Mouse (Mus musculus) lung, postnatal 10 days (tissue): ENCODE results near the gene Kif26b.
A peak's percentile ranks its signal among the peaks of the same experiment; 100 is the strongest.

Experiments used
- DNase-seq: peaks from one replicate; pipeline ENCODE4 v3.0.0; 2021

The Kif26b gene

GRCm38 (mm10) chr1:178528431-178529351 is at the start of gene Kif26b:
Gene Kif26b (plus strand): TSS chr1:178529125.
- peak; percentile 43 for DNase-seq

GRCm38 (mm10) chr1:178483854-178484253 is 45.1 kb upstream of the Kif26b start:
- no peak for DNase-seq

- DNase-seq: no peak
Measured at GRCm38 (mm10) chr1:178485138-178485867, 43.6 kb upstream of the Kif26b start.

GRCm38 (mm10) chr1:178485868-178486220 is 43.1 kb upstream of the Kif26b start:
- no peak for DNase-seq

- DNase-seq: peak; percentile 12
Measured at GRCm38 (mm10) chr1:178486828-178487227, 42.1 kb upstream of the Kif26b start.

- no peak for DNase-seq
Measured at GRCm38 (mm10) chr1:178489127-178489526, 39.8 kb upstream of the Kif26b start.

GRCm38 (mm10) chr1:178491733-178492132 is 37.2 kb upstream of the Kif26b start:
- DNase-seq: no peak

GRCm38 (mm10) chr1:178492493-178492892 is 36.4 kb upstream of the Kif26b start:
- DNase-seq: no peak

GRCm38 (mm10) chr1:178496186-178496585 is 32.7 kb upstream of the Kif26b start:
- DNase-seq: no peak

- DNase-seq: peak; percentile 31
Measured at GRCm38 (mm10) chr1:178496841-178497240, 32.1 kb upstream of the Kif26b start.

- no peak for DNase-seq
Measured at GRCm38 (mm10) chr1:178506938-178507337, 22.0 kb upstream of the Kif26b start.

GRCm38 (mm10) chr1:178512323-178513031 is 16.4 kb upstream of the Kif26b start:
- DNase-seq: no peak

GRCm38 (mm10) chr1:178513954-178514353 is 15.0 kb upstream of the Kif26b start:
- DNase-seq: no peak

GRCm38 (mm10) chr1:178515839-178516238 is 13.1 kb upstream of the Kif26b start:
- no peak for DNase-seq

GRCm38 (mm10) chr1:178522389-178522788 is 6.5 kb upstream of the Kif26b start:
- no peak for DNase-seq

GRCm38 (mm10) chr1:178523152-178523551 is 5.8 kb upstream of the Kif26b start:
- DNase-seq: no peak

- peak; percentile 78 for DNase-seq
Measured at GRCm38 (mm10) chr1:178527185-178527546, 1.8 kb upstream of the Kif26b start.

- DNase-seq: peak; percentile 32
Measured at GRCm38 (mm10) chr1:178527547-178528361, 1.2 kb upstream of the Kif26b start.

- DNase-seq: peak; percentile 10
Measured at GRCm38 (mm10) chr1:178529512-178530300, 781 bp downstream of the Kif26b start.

- peak; percentile 84 for DNase-seq
Measured at GRCm38 (mm10) chr1:178530301-178531078, 1.6 kb downstream of the Kif26b start.

- DNase-seq: no peak
Measured at GRCm38 (mm10) chr1:178540247-178540646, 11.3 kb downstream of the Kif26b start.
